Mouse (Mus musculus) neutrophil, adult 59 days (primary cell): ENCODE results near the gene Pepd. TPM values are rescaled to one million over a fixed set of nuclear protein-coding genes. Genes with fewer than 3 reads are reported as not detected.

Experiments
- total RNA-seq, 2 experiments: library from RNA; stranded (reverse); gene quantifications; 1 replicate in 1 of 2; 2 replicates in 1 of 2; pipeline ENCODE4 v1.2.4; 2023

Pepd gene
- 10 to 100 TPM; 17.1 to 23.9 TPM for total RNA-seq

GRCm38 (mm10) chr7:34911919-34912897 lies at the start of gene Pepd:
Pepd (plus strand) TSS chr7:34912379.

DNA sequence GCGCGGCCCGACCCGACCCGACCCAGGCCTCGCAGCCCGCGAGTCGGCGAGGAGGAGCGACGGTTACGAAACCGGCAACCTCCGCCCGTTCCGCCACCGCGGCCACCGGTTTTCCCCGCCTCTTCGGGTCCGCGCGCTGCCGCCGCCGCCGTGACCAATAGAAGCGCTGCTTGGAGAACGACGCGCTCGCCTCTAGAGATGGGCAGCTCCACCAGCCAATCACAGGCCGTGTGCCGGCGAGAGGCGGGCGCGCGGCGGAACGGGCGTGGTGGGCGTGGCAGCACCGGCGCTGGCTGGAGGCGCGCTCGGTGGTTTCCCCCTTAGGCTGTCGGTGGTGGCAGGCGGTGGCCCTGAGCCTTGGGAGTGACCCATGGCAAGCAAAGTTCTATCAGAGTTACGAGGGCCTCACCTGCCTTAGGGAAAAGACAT lies 144.3 kb downstream of the Pepd start, which contains the start of gene Cebpg:
Gene Cebpg (minus strand): TSS at position 138 of the 429 bp plus-strand sequence.

Other genes with a start within 250 kb of the Pepd start
- not detected for gene Chst8, start 99.7 kb upstream of the Pepd start, total RNA-seq
- gene Cebpg, start 144.2 kb downstream of the Pepd start, total RNA-seq, result 10 to 100 TPM; 39.5 to 41.2 TPM
- gene Cebpa, start 206.9 kb downstream of the Pepd start, total RNA-seq, result 10 to 100 TPM; 62.6 to 77.3 TPM